In the genomic region with DNA sequence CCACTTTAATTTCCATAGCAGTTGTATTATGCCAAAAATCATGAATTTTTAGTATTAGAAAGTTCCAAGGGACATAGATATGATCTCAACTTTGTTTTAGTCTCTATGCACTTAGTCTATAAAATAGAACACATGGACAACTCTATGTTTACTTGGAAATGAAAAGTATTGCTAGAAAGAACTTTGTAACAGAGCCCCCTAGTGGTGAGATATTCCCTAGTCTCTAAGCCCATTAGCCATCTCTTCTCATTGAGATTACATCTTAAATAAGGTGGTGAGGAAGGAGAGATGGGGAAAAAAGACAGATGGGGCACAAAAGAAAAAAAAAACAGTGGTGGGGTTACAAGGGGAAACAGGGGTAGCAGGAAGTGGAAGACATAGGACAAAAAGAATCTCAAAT, we compare ENCODE assay signal across 13 mouse cellular contexts. TPM values are rescaled to one million over a fixed set of nuclear protein-coding genes. Genes with fewer than 3 reads are reported as not detected.
A peak's percentile ranks its signal among the peaks of the same experiment; 100 is the strongest.
DNase-seq lines count a peak whose midpoint lies in the region; ATAC-seq and TF ChIP-seq lines count a peak whose summit lies in the region.
"Had no signal": no experiment of that assay in that cellular context is flagged by ENCODE, and none has a peak within 500 bp of the region (broad histone marks: within the 10 kb centered on the region; RNA-seq: fewer than 3 reads in every experiment).

No protein-coding gene starts in this region.

- H3K4me3 ChIP-seq in hindbrain, embryonic 11.5 days (ENCODE audit: low read depth, low read length): no peak overlapping the region
- no peak overlapping the region for H3K4me3 ChIP-seq in hindbrain, embryonic 16.5 days (ENCODE audit: low read length)
- no peak overlapping the region for H3K4me3 ChIP-seq in lung, embryonic 14.5 days (ENCODE audit: low read depth, low read length)
- H3K4me3 ChIP-seq in thymus, adult 2 months (ENCODE audit: control insufficient read depth, insufficient read depth, low read length): no peak overlapping the region
- H3K4me3 ChIP-seq: limb, embryonic 12.5 days; neural tube, embryonic 12.5 days; stomach, embryonic 15.5 days had no signal

- TF ChIP-seq CTCF in lung, embryonic 14.5 days (IDR thresholded peaks at IDR 0.05; ENCODE audit: low read depth): peak; percentile 46
- no peak for TF ChIP-seq CTCF in thymus, adult 2 months (IDR thresholded peaks at IDR 0.05; ENCODE audit: borderline replicate concordance, control insufficient read depth, extremely low read depth, insufficient read depth, low read length, poor library complexity)

- H3K36me3 ChIP-seq in hindbrain, embryonic 11.5 days (ENCODE audit: control insufficient read depth, insufficient read depth, low read length): no peaks in the 10 kb centered on the region
- no peaks in the 10 kb centered on the region for H3K36me3 ChIP-seq in hindbrain, embryonic 16.5 days (ENCODE audit: control insufficient read depth, insufficient read depth, low read length)
- H3K36me3 ChIP-seq in lung, embryonic 14.5 days (ENCODE audit: insufficient read depth): no peaks in the 10 kb centered on the region
- H3K36me3 ChIP-seq in thymus, adult 2 months (ENCODE audit: control insufficient read depth, insufficient read depth, low read length): no peaks in the 10 kb centered on the region
- H3K36me3 ChIP-seq: limb, embryonic 12.5 days; neural tube, embryonic 12.5 days; stomach, embryonic 15.5 days had no signal

- H3K9me3 ChIP-seq in hindbrain, embryonic 11.5 days (ENCODE audit: control insufficient read depth, low read length): no peaks in the 10 kb centered on the region
- no peaks in the 10 kb centered on the region for H3K9me3 ChIP-seq in hindbrain, embryonic 16.5 days (ENCODE audit: control insufficient read depth, low read length)
- no peaks in the 10 kb centered on the region for H3K9me3 ChIP-seq in lung, embryonic 14.5 days (ENCODE audit: low read depth, low read length)
- H3K9me3 ChIP-seq: limb, embryonic 12.5 days; neural tube, embryonic 12.5 days; stomach, embryonic 15.5 days had no signal

- no peak overlapping the region for H3K9ac ChIP-seq in hindbrain, embryonic 11.5 days (ENCODE audit: low read depth, low read length)
- H3K9ac ChIP-seq in hindbrain, embryonic 16.5 days (ENCODE audit: low read depth, low read length): no peak overlapping the region
- H3K9ac ChIP-seq in lung, embryonic 14.5 days: no peak overlapping the region
- H3K9ac ChIP-seq: limb, embryonic 12.5 days; neural tube, embryonic 12.5 days; stomach, embryonic 15.5 days had no signal

- no peak overlapping the region for H3K27ac ChIP-seq in hindbrain, embryonic 11.5 days (ENCODE audit: low read depth, low read length)
- no peak overlapping the region for H3K27ac ChIP-seq in hindbrain, embryonic 16.5 days (ENCODE audit: low read depth, low read length)
- no peak overlapping the region for H3K27ac ChIP-seq in lung, embryonic 14.5 days (ENCODE audit: low read depth)
- H3K27ac ChIP-seq in thymus, adult 2 months (ENCODE audit: control insufficient read depth, insufficient read depth, low read length): no peak overlapping the region
- H3K27ac ChIP-seq: limb, embryonic 12.5 days; neural tube, embryonic 12.5 days; stomach, embryonic 15.5 days had no signal

- peak; percentile 21 for DNase-seq in hindbrain, embryonic 11.5 days (ENCODE audit: low spot score)
- peak; percentile 41 for DNase-seq in lung, embryonic 14.5 days
- no peak for DNase-seq in lung, postnatal 10 days
- peak; percentile 4 for DNase-seq in NIH3T3 (ENCODE audit: low read depth)
- peak; percentile 2 for DNase-seq in mesoderm, embryonic 11.5 days (ENCODE audit: low read depth, low spot score)
- DNase-seq in natural killer cell, adult 2 months (ENCODE audit: low spot score in 2 of 2): no peak
- DNase-seq in thymus, adult 2 months: no peak
- DNase-seq: adrenal gland, adult 8-10 months; right cerebral cortex, postnatal 25 days had no signal

- ATAC-seq in hindbrain, embryonic 11.5 days (ENCODE audit: low FRiP score): no peak
- no peak for ATAC-seq in hindbrain, embryonic 16.5 days
- ATAC-seq in lung, embryonic 14.5 days (ENCODE audit: insufficient read depth): no peak

- TF ChIP-seq POLR2A in thymus, adult 2 months (IDR thresholded peaks at IDR 0.05; ENCODE audit: control insufficient read depth, extremely low read depth, insufficient read depth, low read length, poor library complexity): no peak

- no peak overlapping the region for H3K4me2 ChIP-seq in hindbrain, embryonic 11.5 days (replicated peaks; ENCODE audit: low read depth, low read length)
- H3K4me2 ChIP-seq in hindbrain, embryonic 16.5 days (ENCODE audit: low read length): no peak overlapping the region
- no peak overlapping the region for H3K4me2 ChIP-seq in lung, embryonic 14.5 days
- H3K4me2 ChIP-seq: limb, embryonic 12.5 days; neural tube, embryonic 12.5 days; stomach, embryonic 15.5 days had no signal

- H3K4me1 ChIP-seq in hindbrain, embryonic 11.5 days (replicated peaks; ENCODE audit: control insufficient read depth, insufficient read depth, low read length): no peaks in the 10 kb centered on the region
- no peaks in the 10 kb centered on the region for H3K4me1 ChIP-seq in hindbrain, embryonic 16.5 days (ENCODE audit: control insufficient read depth, insufficient read depth, low read depth, low read length)
- no peaks in the 10 kb centered on the region for H3K4me1 ChIP-seq in lung, embryonic 14.5 days (ENCODE audit: insufficient read depth)
- no peaks in the 10 kb centered on the region for H3K4me1 ChIP-seq in thymus, adult 2 months (replicated peaks; ENCODE audit: control insufficient read depth, insufficient read depth, low read length)
- H3K4me1 ChIP-seq: limb, embryonic 12.5 days; neural tube, embryonic 12.5 days; stomach, embryonic 15.5 days had no signal

- no peaks in the 10 kb centered on the region for H3K27me3 ChIP-seq in hindbrain, embryonic 11.5 days (ENCODE audit: control insufficient read depth, insufficient read depth, low read length)
- no peaks in the 10 kb centered on the region for H3K27me3 ChIP-seq in hindbrain, embryonic 16.5 days (replicated peaks; ENCODE audit: control insufficient read depth, insufficient read depth, low read length)
- H3K27me3 ChIP-seq in lung, embryonic 14.5 days (ENCODE audit: insufficient read depth, low read length): no peaks in the 10 kb centered on the region
- no peaks in the 10 kb centered on the region for H3K27me3 ChIP-seq in thymus, adult 2 months (ENCODE audit: control insufficient read depth, insufficient read depth, low read length)
- H3K27me3 ChIP-seq: limb, embryonic 12.5 days; neural tube, embryonic 12.5 days; stomach, embryonic 15.5 days had no signal

RNA-seq across cellular contexts. Expression of a gene that starts 5.9 kb away (rescaled TPM):
- not detected in 2 replicates for polyA plus RNA-seq in hindbrain, embryonic 11.5 days (2014; fragmentation: Nextera tagmentation; extraction: Ambion mirVana)
- polyA plus RNA-seq in hindbrain, embryonic 16.5 days (2015; fragmentation: Nextera tagmentation; extraction: Ambion mirVana): not detected in 2 replicates
- polyA plus RNA-seq in lung, embryonic 14.5 days (2014; fragmentation: Nextera tagmentation; extraction: Ambion mirVana): not detected in 2 replicates
- polyA plus RNA-seq in thymus, adult 2 months (2012; rRNA removed): not detected in 2 replicates
- polyA plus RNA-seq: limb, embryonic 12.5 days; neural tube, embryonic 12.5 days; stomach, embryonic 15.5 days had no signal

RNA-seq across cellular contexts. Expression of a gene that starts 7.4 kb away (rescaled TPM):
- not detected in 2 replicates for polyA plus RNA-seq in hindbrain, embryonic 11.5 days (2014; fragmentation: Nextera tagmentation; extraction: Ambion mirVana)
- polyA plus RNA-seq in hindbrain, embryonic 16.5 days (2015; fragmentation: Nextera tagmentation; extraction: Ambion mirVana): not detected in 2 replicates
- not detected in 2 replicates for polyA plus RNA-seq in lung, embryonic 14.5 days (2014; fragmentation: Nextera tagmentation; extraction: Ambion mirVana)
- not detected in 2 replicates for polyA plus RNA-seq in thymus, adult 2 months (2012; rRNA removed)
- polyA plus RNA-seq: limb, embryonic 12.5 days; neural tube, embryonic 12.5 days; stomach, embryonic 15.5 days had no signal

RNA-seq across cellular contexts. Expression of a gene that starts 18.4 kb away (rescaled TPM):
- polyA plus RNA-seq in hindbrain, embryonic 11.5 days (2014; fragmentation: Nextera tagmentation; extraction: Ambion mirVana): not detected in 2 replicates
- polyA plus RNA-seq in hindbrain, embryonic 16.5 days (2015; fragmentation: Nextera tagmentation; extraction: Ambion mirVana): not detected in 2 replicates
- not detected in 2 replicates for polyA plus RNA-seq in lung, embryonic 14.5 days (2014; fragmentation: Nextera tagmentation; extraction: Ambion mirVana)
- not detected in 2 replicates for polyA plus RNA-seq in thymus, adult 2 months (2012; rRNA removed)
- polyA plus RNA-seq: limb, embryonic 12.5 days; neural tube, embryonic 12.5 days; stomach, embryonic 15.5 days had no signal

RNA-seq across cellular contexts. Expression of a gene that starts 27.8 kb away (rescaled TPM):
- polyA plus RNA-seq in hindbrain, embryonic 11.5 days (2014; fragmentation: Nextera tagmentation; extraction: Ambion mirVana): not detected in 2 replicates
- not detected in 2 replicates for polyA plus RNA-seq in hindbrain, embryonic 16.5 days (2015; fragmentation: Nextera tagmentation; extraction: Ambion mirVana)
- not detected in 2 replicates for polyA plus RNA-seq in lung, embryonic 14.5 days (2014; fragmentation: Nextera tagmentation; extraction: Ambion mirVana)
- not detected in 2 replicates for polyA plus RNA-seq in thymus, adult 2 months (2012; rRNA removed)
- polyA plus RNA-seq: limb, embryonic 12.5 days; neural tube, embryonic 12.5 days; stomach, embryonic 15.5 days had no signal

Comparison
In these comparisons a context has a peak if more than half of its experiments do, and no peak if none do; other contexts are left out.
1. DNase-seq: peak in hindbrain, embryonic 11.5 days (single experiment), lung, embryonic 14.5 days (single experiment), NIH3T3 (single experiment) and mesoderm, embryonic 11.5 days (single experiment); none in lung, postnatal 10 days (single experiment), natural killer cell, adult 2 months (0 of 2) and thymus, adult 2 months (single experiment).